22 mouse cellular contexts compared by ENCODE assay signal in the genomic region with DNA sequence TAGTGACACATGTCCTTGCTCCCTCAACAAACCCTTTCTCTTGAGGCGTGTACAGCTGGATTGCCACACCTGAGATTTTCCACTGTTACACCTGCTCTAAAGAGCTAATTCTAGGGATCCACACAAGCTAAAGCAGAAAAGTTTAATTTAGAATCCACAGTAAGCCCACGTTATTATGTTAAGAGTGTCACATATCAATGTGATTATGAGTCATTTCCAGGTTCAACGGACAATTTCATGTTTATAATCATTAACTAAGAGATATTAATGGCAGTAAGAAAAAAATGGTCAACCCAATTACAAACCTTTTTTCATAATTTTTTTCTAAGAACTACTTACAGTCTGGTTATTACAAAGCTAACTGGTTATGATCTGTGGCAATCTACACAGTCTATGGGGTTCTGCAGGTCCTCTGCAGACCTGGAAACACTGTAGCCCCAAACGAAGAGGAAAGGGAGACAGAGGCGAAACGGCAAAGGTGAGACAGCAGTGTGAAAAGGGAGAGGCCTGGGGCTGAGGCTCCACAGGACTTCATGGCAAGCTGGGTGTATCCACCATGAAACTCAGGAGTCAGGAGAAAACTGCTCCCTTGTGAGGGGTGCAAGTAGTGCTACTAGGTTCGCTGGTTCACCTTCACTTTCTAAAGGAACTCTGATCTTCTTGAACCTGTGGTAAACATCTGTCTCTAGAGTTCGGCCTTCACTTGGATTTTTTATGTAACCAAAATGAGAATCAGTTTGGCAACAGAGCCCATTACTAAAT. TPM values are rescaled to one million over a fixed set of nuclear protein-coding genes. Genes with fewer than 3 reads are reported as not detected.
DNase-seq lines count a peak whose midpoint lies in the region; ATAC-seq and TF ChIP-seq lines count a peak whose summit lies in the region.
"Had no signal": no experiment of that assay in that cellular context is flagged by ENCODE, and none has a peak within 500 bp of the region (broad histone marks: within the 10 kb centered on the region; RNA-seq: fewer than 3 reads in every experiment).

No protein-coding gene starts in this region.

- H3K27ac ChIP-seq in forebrain, embryonic 14.5 days (ENCODE audit: low read depth, low read length): 0 out of 2 replicates have a peak overlapping the region, but pooled peaks have one; percentile 21
- H3K27ac ChIP-seq in forebrain, embryonic 13.5 days: no peak overlapping the region; the same call in 1 of the 2 replicates
- H3K27ac ChIP-seq in lung, embryonic 16.5 days (ENCODE audit: low read length): peak overlapping the region; percentile 72
- H3K27ac ChIP-seq in intestine, postnatal 0 days (ENCODE audit: low read depth, low read length): peak overlapping the region; percentile 41; the same call in 1 of the 2 replicates
- H3K27ac ChIP-seq: forebrain, embryonic 10.5 days; forebrain, embryonic 15.5 days; heart, adult 2 months; heart, embryonic 10.5 days; heart, embryonic 13.5 days; hindbrain, embryonic 12.5 days; hindbrain, embryonic 15.5 days had no signal

- H3K36me3 ChIP-seq in forebrain, embryonic 14.5 days (ENCODE audit: control insufficient read depth, insufficient read depth, low read length): peaks cover 32% of the 10 kb centered on the region
- peaks cover 24% of the 10 kb centered on the region for H3K36me3 ChIP-seq in forebrain, embryonic 13.5 days (ENCODE audit: poor library complexity, severe bottlenecking)
- H3K36me3 ChIP-seq in lung, embryonic 16.5 days (ENCODE audit: control insufficient read depth, insufficient read depth, low read length): peaks cover 18% of the 10 kb centered on the region
- H3K36me3 ChIP-seq in intestine, postnatal 0 days (ENCODE audit: control insufficient read depth, insufficient read depth): peaks cover 20% of the 10 kb centered on the region

- ATAC-seq in forebrain, embryonic 14.5 days: no peak
- no peak for ATAC-seq in forebrain, embryonic 13.5 days
- ATAC-seq in lung, embryonic 16.5 days (ENCODE audit: low read depth): no peak
- ATAC-seq in intestine, postnatal 0 days: peak; percentile 59
- ATAC-seq: activated CD4-positive, CD25-positive, alpha-beta regulatory T cell, adult 4 months; forebrain, embryonic 15.5 days had no signal

- H3K4me1 ChIP-seq in forebrain, embryonic 14.5 days (ENCODE audit: control insufficient read depth, insufficient read depth, low read length): no peaks in the 10 kb centered on the region
- peaks cover 7% of the 10 kb centered on the region; the same call in 1 of the 2 replicates for H3K4me1 ChIP-seq in forebrain, embryonic 13.5 days
- no peaks in the 10 kb centered on the region for H3K4me1 ChIP-seq in lung, embryonic 16.5 days (replicated peaks; ENCODE audit: control insufficient read depth, insufficient read depth, low read length)
- no peaks in the 10 kb centered on the region for H3K4me1 ChIP-seq in intestine, postnatal 0 days (replicated peaks; ENCODE audit: control insufficient read depth, insufficient read depth, low read length)
- H3K4me1 ChIP-seq: heart, embryonic 10.5 days; heart, embryonic 13.5 days had no signal

- no peak for TF ChIP-seq CTCF in intestine, postnatal 0 days (IDR thresholded peaks at IDR 0.05; ENCODE audit: low read depth)

- no peak overlapping the region for H3K4me3 ChIP-seq in forebrain, embryonic 14.5 days (ENCODE audit: low read depth, low read length)
- H3K4me3 ChIP-seq in forebrain, embryonic 13.5 days: no peak overlapping the region
- H3K4me3 ChIP-seq in lung, embryonic 16.5 days (ENCODE audit: low read length): no peak overlapping the region
- H3K4me3 ChIP-seq in intestine, postnatal 0 days (ENCODE audit: low read depth, low read length): no peak overlapping the region
- H3K4me3 ChIP-seq: forebrain, embryonic 10.5 days; forebrain, embryonic 15.5 days; heart, adult 2 months; heart, embryonic 10.5 days; heart, embryonic 13.5 days; hindbrain, embryonic 12.5 days; hindbrain, embryonic 15.5 days had no signal

- H3K9ac ChIP-seq in forebrain, embryonic 14.5 days (ENCODE audit: low read length): no peak overlapping the region
- no peak overlapping the region for H3K9ac ChIP-seq in forebrain, embryonic 13.5 days
- H3K9ac ChIP-seq in lung, embryonic 16.5 days (ENCODE audit: low read length): peak overlapping the region; percentile 55
- no peak overlapping the region for H3K9ac ChIP-seq in intestine, postnatal 0 days (ENCODE audit: low read depth, low read length)
- H3K9ac ChIP-seq: forebrain, embryonic 15.5 days; heart, embryonic 13.5 days; hindbrain, embryonic 12.5 days; hindbrain, embryonic 15.5 days had no signal

- H3K4me2 ChIP-seq in forebrain, embryonic 14.5 days (ENCODE audit: low read length): no peak overlapping the region
- no peak overlapping the region for H3K4me2 ChIP-seq in forebrain, embryonic 13.5 days
- peak overlapping the region; percentile 24 for H3K4me2 ChIP-seq in lung, embryonic 16.5 days (ENCODE audit: low read depth, low read length)
- peak overlapping the region; percentile 32 for H3K4me2 ChIP-seq in intestine, postnatal 0 days (replicated peaks; ENCODE audit: low read depth)
- H3K4me2 ChIP-seq: forebrain, embryonic 15.5 days; heart, embryonic 13.5 days; hindbrain, embryonic 12.5 days; hindbrain, embryonic 15.5 days had no signal

- no peak for DNase-seq in forebrain, embryonic 14.5 days (ENCODE audit: low spot score)
- DNase-seq in lung, postnatal 14 days: no peak
- DNase-seq in spleen, postnatal 4 days (ENCODE audit: low spot score in 2 of 2): no peak
- DNase-seq: adrenal gland, adult 8-10 months; adrenal gland, postnatal 25 days; cerebellum, adult 11-12 months; cerebellum, adult 8-10 months; cerebellum, postnatal 10 days; gastrocnemius, postnatal 10 days; gastrocnemius, postnatal 36 days; heart, adult 2 months; heart, postnatal 14 days had no signal

- H3K27me3 ChIP-seq in forebrain, embryonic 14.5 days (replicated peaks; ENCODE audit: control insufficient read depth, insufficient read depth, low read length): no peaks in the 10 kb centered on the region
- H3K27me3 ChIP-seq in forebrain, embryonic 13.5 days: no peaks in the 10 kb centered on the region
- no peaks in the 10 kb centered on the region for H3K27me3 ChIP-seq in lung, embryonic 16.5 days (ENCODE audit: control insufficient read depth, insufficient read depth, low read depth, low read length)
- H3K27me3 ChIP-seq in intestine, postnatal 0 days (replicated peaks; ENCODE audit: control insufficient read depth, insufficient read depth, low read length): no peaks in the 10 kb centered on the region
- H3K27me3 ChIP-seq: forebrain, embryonic 15.5 days; heart, embryonic 13.5 days; hindbrain, embryonic 12.5 days; hindbrain, embryonic 15.5 days had no signal

- WGBS in forebrain, embryonic 14.5 days: 60% methylated on average over 8 of the region's 8 CpGs
- 60% methylated on average over 8 of the region's 8 CpGs for WGBS in forebrain, embryonic 13.5 days
- 54% methylated on average over 8 of the region's 8 CpGs for WGBS in lung, embryonic 16.5 days
- 59% methylated on average over 8 of the region's 8 CpGs for WGBS in intestine, postnatal 0 days

- H3K9me3 ChIP-seq in forebrain, embryonic 14.5 days (replicated peaks; ENCODE audit: control insufficient read depth, low read length): no peaks in the 10 kb centered on the region
- H3K9me3 ChIP-seq in forebrain, embryonic 13.5 days (replicated peaks): no peaks in the 10 kb centered on the region
- no peaks in the 10 kb centered on the region for H3K9me3 ChIP-seq in lung, embryonic 16.5 days (ENCODE audit: control insufficient read depth, low read length)
- no peaks in the 10 kb centered on the region for H3K9me3 ChIP-seq in intestine, postnatal 0 days (ENCODE audit: control insufficient read depth)
- H3K9me3 ChIP-seq: forebrain, embryonic 10.5 days; forebrain, embryonic 15.5 days; heart, embryonic 10.5 days; heart, embryonic 13.5 days; hindbrain, embryonic 12.5 days; hindbrain, embryonic 15.5 days had no signal

RNA-seq across cellular contexts. Expression of a gene that starts 6.2 kb away (rescaled TPM):
- polyA plus RNA-seq in forebrain, embryonic 14.5 days (2014; fragmentation: Nextera tagmentation; extraction: Ambion mirVana): 50.3 and 58.8 TPM in 2 replicates
- 58.5 and 65.7 TPM in 2 replicates for polyA plus RNA-seq in forebrain, embryonic 13.5 days (2015; fragmentation: Nextera tagmentation; extraction: Ambion mirVana)
- polyA plus RNA-seq in lung, embryonic 16.5 days (2015; fragmentation: Nextera tagmentation; extraction: Ambion mirVana): 211 and 218 TPM in 2 replicates
- polyA plus RNA-seq in intestine, postnatal 0 days (2015; fragmentation: Nextera tagmentation; extraction: Ambion mirVana): 11.4 TPM in 2 replicates

Comparison
In these comparisons a context has a peak if more than half of its experiments do, and no peak if none do; other contexts are left out.
1. H3K4me2 ChIP-seq: peak in lung, embryonic 16.5 days (single experiment) and intestine, postnatal 0 days (single experiment); none in forebrain, embryonic 14.5 days (single experiment) and forebrain, embryonic 13.5 days (single experiment).